ENCODE assay signal across 7 mouse cellular contexts in the genomic region with DNA sequence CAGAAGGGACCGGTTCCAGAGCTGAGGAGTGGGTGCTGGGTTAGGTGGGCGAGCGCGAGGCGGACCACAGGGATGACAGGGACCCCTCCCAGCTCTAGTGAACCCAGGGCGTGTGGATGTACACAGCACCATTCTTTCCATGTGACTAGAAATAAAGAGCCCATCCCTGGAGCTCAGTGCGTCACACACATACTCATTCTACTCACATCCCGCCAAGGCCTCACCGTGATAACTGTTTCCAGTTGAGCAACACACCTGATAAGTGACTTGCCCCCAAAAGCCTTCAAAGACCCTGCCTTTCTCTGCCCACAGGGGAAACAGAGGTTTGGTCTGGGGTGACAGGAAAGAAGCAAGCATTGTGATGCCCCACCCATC. TPM values are rescaled to one million over a fixed set of nuclear protein-coding genes. Genes with fewer than 3 reads are reported as not detected.
DNase-seq lines count a peak whose midpoint lies in the region; ATAC-seq lines count a peak whose summit lies in the region.

No protein-coding gene starts in this region.

- H3K27me3 ChIP-seq in neural tube, embryonic 11.5 days (ENCODE audit: control insufficient read depth, insufficient read depth, low read length) = no peaks in the 10 kb centered on the region
- peaks cover 19% of the 10 kb centered on the region; the same call in 1 of the 2 replicates for H3K27me3 ChIP-seq in forebrain, embryonic 10.5 days (ENCODE audit: poor library complexity, severe bottlenecking)
- H3K27me3 ChIP-seq in limb, embryonic 15.5 days = no peaks in the 10 kb centered on the region
- H3K27me3 ChIP-seq in stomach, embryonic 14.5 days (ENCODE audit: control insufficient read depth, insufficient read depth, low read length) = no peaks in the 10 kb centered on the region

- no peak for ATAC-seq in neural tube, embryonic 11.5 days (ENCODE audit: insufficient read depth, low FRiP score, low TSS enrichment)
- ATAC-seq in limb, embryonic 15.5 days (ENCODE audit: insufficient number of reproducible peaks, low FRiP score, low TSS enrichment, low read depth) = no peak
- ATAC-seq in stomach, embryonic 14.5 days (ENCODE audit: insufficient number of reproducible peaks, insufficient read depth, low FRiP score, low read depth) = no peak

- 7% methylated on average over 9 of the region's 9 CpGs for WGBS in neural tube, embryonic 11.5 days
- 5% methylated on average over 9 of the region's 9 CpGs for whole genome bisulfite sequencing in forebrain, embryonic 10.5 days
- WGBS in limb, embryonic 15.5 days = 1% methylated on average over 9 of the region's 9 CpGs
- 5% methylated on average over 9 of the region's 9 CpGs for WGBS in stomach, embryonic 14.5 days

- H3K36me3 ChIP-seq in neural tube, embryonic 11.5 days (ENCODE audit: control insufficient read depth, insufficient read depth, low read length) = no peaks in the 10 kb centered on the region
- no peaks in the 10 kb centered on the region for H3K36me3 ChIP-seq in forebrain, embryonic 10.5 days (replicated peaks)
- no peaks in the 10 kb centered on the region for H3K36me3 ChIP-seq in limb, embryonic 15.5 days
- no peaks in the 10 kb centered on the region for H3K36me3 ChIP-seq in stomach, embryonic 14.5 days (ENCODE audit: control insufficient read depth, insufficient read depth, low read length)

- H3K9me3 ChIP-seq in neural tube, embryonic 11.5 days (ENCODE audit: control insufficient read depth, low read length) = no peaks in the 10 kb centered on the region
- H3K9me3 ChIP-seq in forebrain, embryonic 10.5 days = no peaks in the 10 kb centered on the region
- no peaks in the 10 kb centered on the region for H3K9me3 ChIP-seq in limb, embryonic 15.5 days
- no peaks in the 10 kb centered on the region for H3K9me3 ChIP-seq in stomach, embryonic 14.5 days (ENCODE audit: control insufficient read depth, low read depth, low read length)

- H3K4me1 ChIP-seq in neural tube, embryonic 11.5 days (ENCODE audit: control insufficient read depth, insufficient read depth, low read length) = peaks cover 5% of the 10 kb centered on the region; the same call in 1 of the 2 replicates
- H3K4me1 ChIP-seq in forebrain, embryonic 10.5 days = peaks cover 35% of the 10 kb centered on the region
- peaks cover 21% of the 10 kb centered on the region for H3K4me1 ChIP-seq in limb, embryonic 15.5 days
- peaks cover 11% of the 10 kb centered on the region; the same call in 1 of the 2 replicates for H3K4me1 ChIP-seq in stomach, embryonic 14.5 days (ENCODE audit: control insufficient read depth, insufficient read depth, low read length)

- peak overlapping the region; percentile 49 for H3K4me2 ChIP-seq in neural tube, embryonic 11.5 days (ENCODE audit: low read depth)
- peak overlapping the region; percentile 59 for H3K4me2 ChIP-seq in limb, embryonic 15.5 days
- peak overlapping the region; percentile 70 for H3K4me2 ChIP-seq in stomach, embryonic 14.5 days (replicated peaks; ENCODE audit: low read depth, low read length)

- peak overlapping the region; percentile 68 for H3K9ac ChIP-seq in neural tube, embryonic 11.5 days (ENCODE audit: low read length)
- peak overlapping the region; percentile 68 for H3K9ac ChIP-seq in limb, embryonic 15.5 days
- peak overlapping the region; percentile 50 for H3K9ac ChIP-seq in stomach, embryonic 14.5 days (replicated peaks; ENCODE audit: low read depth, low read length)

- no peak for DNase-seq in neural tube, embryonic 11.5 days (ENCODE audit: low spot score)
- DNase-seq in neural tube, embryonic 10.5 days (ENCODE audit: extremely low spot score, low spot score) = no peak
- DNase-seq in forebrain, embryonic 10.5 days (ENCODE audit: extremely low spot score, low spot score) = no peak
- DNase-seq in right cerebral cortex, adult 18-20 months = no peak
- DNase-seq in adrenal gland, adult 2 months = no peak

- H3K4me3 ChIP-seq in neural tube, embryonic 11.5 days (ENCODE audit: low read depth, low read length) = peak overlapping the region; percentile 80
- H3K4me3 ChIP-seq in forebrain, embryonic 10.5 days = peak overlapping the region; percentile 70
- peak overlapping the region; percentile 88 for H3K4me3 ChIP-seq in limb, embryonic 15.5 days
- peak overlapping the region; percentile 80 for H3K4me3 ChIP-seq in stomach, embryonic 14.5 days (ENCODE audit: low read depth, low read length)

- H3K27ac ChIP-seq in neural tube, embryonic 11.5 days (ENCODE audit: low read depth, low read length) = no peak overlapping the region
- H3K27ac ChIP-seq in forebrain, embryonic 10.5 days = peak overlapping the region; percentile 86
- no peak overlapping the region for H3K27ac ChIP-seq in limb, embryonic 15.5 days
- no peak overlapping the region for H3K27ac ChIP-seq in stomach, embryonic 14.5 days (ENCODE audit: low read length)

RNA-seq across cellular contexts. Expression of a gene that starts 0.5 kb away (rescaled TPM):
- polyA plus RNA-seq in neural tube, embryonic 11.5 days (2014; fragmentation: Nextera tagmentation; extraction: Ambion mirVana) = 6.1 and 6.6 TPM in 2 replicates
- polyA plus RNA-seq in forebrain, embryonic 10.5 days (2016; fragmentation: Nextera tagmentation; extraction: Ambion mirVana) = 3.7 and 3.9 TPM in 2 replicates
- polyA plus RNA-seq in limb, embryonic 15.5 days (2015; fragmentation: Nextera tagmentation; extraction: Ambion mirVana) = 4.0 and 4.4 TPM in 2 replicates
- polyA plus RNA-seq in stomach, embryonic 14.5 days (2014; fragmentation: Nextera tagmentation; extraction: Ambion mirVana) = 5.8 and 6.6 TPM in 2 replicates
- 10 to 100 TPM in 1 of 2 experiments, 1 to 10 TPM in 1; 7.3 to 11.4 TPM for total RNA-seq in adrenal gland, adult 2 months (2021)
- 5.3 and 5.6 TPM in 2 replicates for polyA plus RNA-seq in adrenal gland, adult 2 months (2012; rRNA removed)

RNA-seq across cellular contexts. Expression of a gene that starts 0.8 kb away (rescaled TPM):
- 2.8 and 3.3 TPM in 2 replicates for polyA plus RNA-seq in neural tube, embryonic 11.5 days (2014; fragmentation: Nextera tagmentation; extraction: Ambion mirVana)
- 0.83 and 1.7 TPM in 2 replicates for polyA plus RNA-seq in forebrain, embryonic 10.5 days (2016; fragmentation: Nextera tagmentation; extraction: Ambion mirVana)
- polyA plus RNA-seq in limb, embryonic 15.5 days (2015; fragmentation: Nextera tagmentation; extraction: Ambion mirVana) = 1.6 and 2.2 TPM in 2 replicates
- polyA plus RNA-seq in stomach, embryonic 14.5 days (2014; fragmentation: Nextera tagmentation; extraction: Ambion mirVana) = 3.4 and 3.6 TPM in 2 replicates
- 1 to 10 TPM; 7.0 to 8.5 TPM for total RNA-seq in adrenal gland, adult 2 months (2021)
- 8.4 and 11.1 TPM in 2 replicates for polyA plus RNA-seq in adrenal gland, adult 2 months (2012; rRNA removed)

RNA-seq across cellular contexts. Expression of a gene that starts 38.8 kb away (rescaled TPM):
- polyA plus RNA-seq in neural tube, embryonic 11.5 days (2014; fragmentation: Nextera tagmentation; extraction: Ambion mirVana) = 33.5 and 35.9 TPM in 2 replicates
- polyA plus RNA-seq in forebrain, embryonic 10.5 days (2016; fragmentation: Nextera tagmentation; extraction: Ambion mirVana) = 56.2 and 61.3 TPM in 2 replicates
- 31.5 and 33.0 TPM in 2 replicates for polyA plus RNA-seq in limb, embryonic 15.5 days (2015; fragmentation: Nextera tagmentation; extraction: Ambion mirVana)
- 38.3 and 40.5 TPM in 2 replicates for polyA plus RNA-seq in stomach, embryonic 14.5 days (2014; fragmentation: Nextera tagmentation; extraction: Ambion mirVana)
- total RNA-seq in adrenal gland, adult 2 months (2021) = 10 to 100 TPM; 15.2 to 16.6 TPM
- 6.0 and 7.3 TPM in 2 replicates for polyA plus RNA-seq in adrenal gland, adult 2 months (2012; rRNA removed)
